Mouse (Mus musculus) gastrocnemius, adult 18-20 months (tissue): Measurements from ENCODE around the gene Gzmm. TPM values are rescaled to one million over a fixed set of nuclear protein-coding genes. Genes with fewer than 3 reads are reported as not detected.

ENCODE experiments used
- DNase-seq: peaks from one replicate; pipeline ENCODE4 v3.0.0; 2021; ENCODE audit warnings: low spot score
- long read RNA-seq, 2 experiments: library from polyadenylated mRNA; stranded (forward); transcript quantifications; one replicate each; pipeline ENCODE4 v2.0.0; 2021
- total RNA-seq, 2 experiments: library from RNA; stranded (reverse); gene quantifications; 2 replicates each; pipeline ENCODE4 v1.2.3; 2021

The Gzmm gene
- 10 to 100 TPM in 1 of 2 experiments, 1 to 10 TPM in 1; 8.3 to 10.1 TPM for total RNA-seq
- long read RNA-seq, experiment 1, partial matches to known transcripts, result 0 of 5 reads
- long read RNA-seq, experiment 1, other reads (novel, unspliced or antisense), result 5 of 5 reads
- long read RNA-seq, experiment 2, partial matches to known transcripts, result 0 of 7 reads
- long read RNA-seq, experiment 2, other reads (novel, unspliced or antisense), result 7 of 7 reads

GRCm38 (mm10) chr10:79688720-79689119 is at the start of gene Gzmm:
Gene Gzmm, plus strand, starts transcription at chr10:79689020.
- no peak for DNase-seq

- DNase-seq, result peak; percentile 88
These were observed 43.1 kb upstream of the Gzmm start, which contains the start of gene Odf3l2 for GRCm38 (mm10) chr10:79645711-79646110. Gene Odf3l2, minus strand, starts transcription at chr10:79645738.

- DNase-seq, result peak; percentile 83
These were observed 39.6 kb upstream of the Gzmm start for GRCm38 (mm10) chr10:79649070-79649751.

GRCm38 (mm10) chr10:79652789-79653188 is 36.0 kb upstream of the Gzmm start:
- DNase-seq, result peak; percentile 79

- DNase-seq, result no peak
These were observed 33.8 kb upstream of the Gzmm start for GRCm38 (mm10) chr10:79654946-79655395.

GRCm38 (mm10) chr10:79658829-79659228 is 30.0 kb upstream of the Gzmm start:
- DNase-seq, result no peak

- no peak for DNase-seq
These were observed 28.5 kb upstream of the Gzmm start for GRCm38 (mm10) chr10:79660298-79660697.

- DNase-seq, result no peak
These were observed 27.0 kb upstream of the Gzmm start for GRCm38 (mm10) chr10:79661861-79662260.

GRCm38 (mm10) chr10:79664131-79664665 is 24.6 kb upstream of the Gzmm start, which contains the start of gene Madcam1:
Gene Madcam1, plus strand, starts transcription at chr10:79664559.
- peak; percentile 65 for DNase-seq

GRCm38 (mm10) chr10:79665051-79665450 is 23.8 kb upstream of the Gzmm start:
- no peak for DNase-seq

GRCm38 (mm10) chr10:79666493-79666892 is 22.3 kb upstream of the Gzmm start:
- DNase-seq, result no peak

- DNase-seq, result no peak
These were observed 20.7 kb upstream of the Gzmm start for GRCm38 (mm10) chr10:79668076-79668475.

- DNase-seq, result peak; percentile 93
These were observed 19.8 kb upstream of the Gzmm start, which contains the start of gene Tpgs1 for GRCm38 (mm10) chr10:79668771-79669575. Gene Tpgs1, plus strand, starts transcription at chr10:79669369.

- peak; percentile 71 for DNase-seq
These were observed 19.2 kb upstream of the Gzmm start for GRCm38 (mm10) chr10:79669576-79670057.

- no peak for DNase-seq
These were observed 18.5 kb upstream of the Gzmm start for GRCm38 (mm10) chr10:79670071-79670888.

GRCm38 (mm10) chr10:79671396-79672087 is 17.3 kb upstream of the Gzmm start:
- DNase-seq, result no peak

GRCm38 (mm10) chr10:79672088-79672455 is 16.7 kb upstream of the Gzmm start:
- no peak for DNase-seq

GRCm38 (mm10) chr10:79673054-79673453 is 15.8 kb upstream of the Gzmm start:
- DNase-seq, result no peak

- no peak for DNase-seq
These were observed 13.3 kb upstream of the Gzmm start for GRCm38 (mm10) chr10:79675346-79676035.
